Mouse (Mus musculus): ENCODE results near the gene Ahcyl1. TPM values are rescaled to one million over a fixed set of nuclear protein-coding genes. Genes with fewer than 3 reads are reported as not detected.

The Ahcyl1 gene
- polyA plus RNA-seq, 1 experiment, result 38.4 TPM

DNA sequence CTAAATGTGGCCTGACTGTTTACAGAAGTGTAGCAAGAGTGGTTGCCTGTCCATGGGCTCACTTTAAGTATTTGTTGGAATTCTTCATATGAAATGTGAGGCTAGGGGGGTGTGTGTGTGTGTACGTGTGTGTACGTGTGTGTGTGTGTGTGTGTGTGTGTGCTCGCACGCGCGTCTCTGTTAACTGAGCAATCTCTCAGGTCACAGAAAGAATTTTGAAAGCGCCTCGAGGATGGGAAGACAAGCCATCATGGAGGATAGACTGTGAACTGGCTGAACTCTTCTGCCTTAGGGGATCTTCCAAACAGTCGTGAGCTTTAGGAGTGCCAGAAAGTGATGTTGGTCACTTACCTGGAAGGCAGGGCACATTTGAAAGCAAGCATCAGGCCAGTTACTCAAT is 62.5 kb downstream of the Ahcyl1 start:
- H3K4me3 ChIP-seq (replicated peaks; ENCODE audit: control insufficient read depth, low read depth, low read length), result no peak overlapping the region
- H3K27ac ChIP-seq (ENCODE audit: control insufficient read depth, insufficient read depth, low read depth, low read length, poor library complexity), result no peak overlapping the region
- H3K4me1 ChIP-seq (ENCODE audit: control insufficient read depth, insufficient read depth, low read length), result no peaks in the 10 kb centered on the region
- WGBS, result 95% methylated on average over 9 of the region's 9 CpGs
- TF ChIP-seq CTCF (IDR thresholded peaks at IDR 0.05; ENCODE audit: control insufficient read depth, insufficient read depth, low read length) (no peak), POLR2A (IDR thresholded peaks at IDR 0.05; ENCODE audit: borderline replicate concordance, control insufficient read depth, low read depth, low read length) (no peak)

DNA sequence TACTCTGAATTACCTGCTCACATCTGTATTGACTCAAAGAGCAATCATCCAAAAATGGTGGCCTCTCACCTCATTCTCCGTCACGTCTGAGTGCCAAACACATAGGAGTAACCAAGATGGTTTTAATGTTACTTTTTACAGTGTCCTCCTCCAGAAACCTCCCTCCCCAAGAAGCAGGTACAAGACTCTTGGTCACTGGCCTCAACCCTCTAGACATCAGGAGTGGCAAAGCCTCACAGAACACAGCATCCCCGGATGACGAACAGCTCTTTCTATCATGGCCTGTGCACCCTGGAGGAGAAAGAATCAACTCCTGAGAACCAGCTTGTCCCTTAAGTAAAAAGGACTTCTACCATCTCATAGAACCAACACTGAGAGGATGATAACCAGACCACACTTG is 63.6 kb downstream of the Ahcyl1 start:
- H3K4me1 ChIP-seq (ENCODE audit: control insufficient read depth, insufficient read depth, low read length), result no peaks in the 10 kb centered on the region
- 90% methylated on average over 4 of the region's 4 CpGs for WGBS
- H3K4me3 ChIP-seq (replicated peaks; ENCODE audit: control insufficient read depth, low read depth, low read length), result no peak overlapping the region
- no peak for TF ChIP-seq POLR2A (IDR thresholded peaks at IDR 0.05; ENCODE audit: borderline replicate concordance, control insufficient read depth, low read depth, low read length)
- TF ChIP-seq CTCF (IDR thresholded peaks at IDR 0.05; ENCODE audit: control insufficient read depth, insufficient read depth, low read length), result no peak
- no peak overlapping the region for H3K27ac ChIP-seq (ENCODE audit: control insufficient read depth, insufficient read depth, low read depth, low read length, poor library complexity)

DNA sequence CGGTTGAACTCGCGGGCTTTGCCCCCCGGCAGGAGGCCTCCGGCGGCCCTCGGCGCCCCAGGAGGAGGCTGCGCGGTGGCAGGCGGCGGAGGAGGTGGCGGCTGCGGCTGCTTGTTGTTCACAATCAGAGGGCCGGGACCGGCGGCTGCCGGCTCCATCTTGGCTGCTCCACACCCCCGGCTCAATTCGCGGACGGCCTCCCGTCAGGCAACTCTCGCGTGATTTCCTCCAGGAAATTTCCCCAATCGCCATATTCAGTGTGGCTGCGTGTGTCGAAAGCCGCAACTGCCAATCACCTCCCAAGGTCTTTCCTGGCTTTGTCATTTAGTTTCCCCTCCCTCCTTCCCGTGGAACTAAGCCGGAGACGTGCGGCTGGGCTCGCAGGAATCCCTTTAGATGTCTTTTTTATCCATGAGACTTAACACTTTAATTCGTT is 64.8 kb downstream of the Ahcyl1 start, which contains the start of gene Strip1:
Gene Strip1 (minus strand): TSS at position 172 of the 436 bp plus-strand sequence.
- Histone ChIP-seq H3K4me1 (ENCODE audit: control insufficient read depth, insufficient read depth, low read length) (no peaks in the 10 kb centered on the region), H3K27ac (ENCODE audit: control insufficient read depth, insufficient read depth, low read depth, low read length, poor library complexity) (peak within 1 kb of the TSS; percentile 93), H3K4me3 (replicated peaks; ENCODE audit: control insufficient read depth, low read depth, low read length) (peak within 1 kb of the TSS; percentile 90)
- WGBS, result under 1% methylated on average over 35 of the region's 35 CpGs
- TF ChIP-seq CTCF (IDR thresholded peaks at IDR 0.05; ENCODE audit: control insufficient read depth, insufficient read depth, low read length) (no peak), POLR2A (IDR thresholded peaks at IDR 0.05; ENCODE audit: borderline replicate concordance, control insufficient read depth, low read depth, low read length) (peak; percentile 74; the same call in 1 of the 2 replicates)

- no peaks in the 10 kb centered on the region for H3K4me1 ChIP-seq (ENCODE audit: control insufficient read depth, insufficient read depth, low read length)
- H3K4me3 ChIP-seq (replicated peaks; ENCODE audit: control insufficient read depth, low read depth, low read length), result peak within 1 kb of the TSS; percentile 90
- WGBS, result 2% methylated on average over 48 of the region's 48 CpGs
- TF ChIP-seq CTCF (IDR thresholded peaks at IDR 0.05; ENCODE audit: control insufficient read depth, insufficient read depth, low read length) (no peak), POLR2A (IDR thresholded peaks at IDR 0.05; ENCODE audit: borderline replicate concordance, control insufficient read depth, low read depth, low read length) (no peak)
- H3K27ac ChIP-seq (ENCODE audit: control insufficient read depth, insufficient read depth, low read depth, low read length, poor library complexity), result peak within 1 kb of the TSS; percentile 93
These were observed 65.5 kb downstream of the Ahcyl1 start, which contains the start of gene Gm10961 for GRCm38 (mm10) chr3:107630682-107631522. TSS of gene Gm10961 (plus strand) at chr3:107631322.

- TF ChIP-seq POLR2A (IDR thresholded peaks at IDR 0.05; ENCODE audit: borderline replicate concordance, control insufficient read depth, low read depth, low read length) (no peak), CTCF (IDR thresholded peaks at IDR 0.05; ENCODE audit: control insufficient read depth, insufficient read depth, low read length) (no peak)
- H3K27ac ChIP-seq (ENCODE audit: control insufficient read depth, insufficient read depth, low read depth, low read length, poor library complexity), result no peak overlapping the region
- WGBS, result 84% methylated on average over 4 of the region's 4 CpGs
- H3K4me3 ChIP-seq (replicated peaks; ENCODE audit: control insufficient read depth, low read depth, low read length), result no peak overlapping the region
- H3K4me1 ChIP-seq (ENCODE audit: control insufficient read depth, insufficient read depth, low read length), result no peaks in the 10 kb centered on the region
These were observed 66.9 kb downstream of the Ahcyl1 start for GRCm38 (mm10) chr3:107629411-107629810.

GRCm38 (mm10) chr3:107628551-107628950 is 67.8 kb downstream of the Ahcyl1 start:
- TF ChIP-seq CTCF (IDR thresholded peaks at IDR 0.05; ENCODE audit: control insufficient read depth, insufficient read depth, low read length) (no peak), POLR2A (IDR thresholded peaks at IDR 0.05; ENCODE audit: borderline replicate concordance, control insufficient read depth, low read depth, low read length) (no peak)
- no peak overlapping the region for H3K27ac ChIP-seq (ENCODE audit: control insufficient read depth, insufficient read depth, low read depth, low read length, poor library complexity)
- H3K4me1 ChIP-seq (ENCODE audit: control insufficient read depth, insufficient read depth, low read length), result no peaks in the 10 kb centered on the region
- WGBS, result 90% methylated on average over 2 of the region's 2 CpGs
- H3K4me3 ChIP-seq (replicated peaks; ENCODE audit: control insufficient read depth, low read depth, low read length), result no peak overlapping the region

- Histone ChIP-seq H3K27ac (ENCODE audit: control insufficient read depth, insufficient read depth, low read depth, low read length, poor library complexity) (no peak overlapping the region), H3K4me3 (replicated peaks; ENCODE audit: control insufficient read depth, low read depth, low read length) (no peak overlapping the region), H3K4me1 (ENCODE audit: control insufficient read depth, insufficient read depth, low read length) (no peaks in the 10 kb centered on the region)
- TF ChIP-seq POLR2A (IDR thresholded peaks at IDR 0.05; ENCODE audit: borderline replicate concordance, control insufficient read depth, low read depth, low read length), result no peak
- TF ChIP-seq CTCF (IDR thresholded peaks at IDR 0.05; ENCODE audit: control insufficient read depth, insufficient read depth, low read length), result no peak
- WGBS, result 90% methylated on average over 7 of the region's 7 CpGs
These were observed 68.7 kb downstream of the Ahcyl1 start for GRCm38 (mm10) chr3:107627641-107628040.

- 91% methylated on average over 8 of the region's 8 CpGs for WGBS
- no peak overlapping the region for H3K27ac ChIP-seq (ENCODE audit: control insufficient read depth, insufficient read depth, low read depth, low read length, poor library complexity)
- no peaks in the 10 kb centered on the region for H3K4me1 ChIP-seq (ENCODE audit: control insufficient read depth, insufficient read depth, low read length)
- TF ChIP-seq POLR2A (IDR thresholded peaks at IDR 0.05; ENCODE audit: borderline replicate concordance, control insufficient read depth, low read depth, low read length), result no peak
- TF ChIP-seq CTCF (IDR thresholded peaks at IDR 0.05; ENCODE audit: control insufficient read depth, insufficient read depth, low read length), result no peak
- no peak overlapping the region for H3K4me3 ChIP-seq (replicated peaks; ENCODE audit: control insufficient read depth, low read depth, low read length)
These were observed 69.6 kb downstream of the Ahcyl1 start for GRCm38 (mm10) chr3:107626751-107627150.
